Mouse (Mus musculus) liver, embryonic 14.5 days (tissue): ENCODE measurements around the gene Zfp60.

Experiments
- CTCF ChIP-seq: IDR thresholded peaks from 2 replicates; pipeline ENCODE4 v1.5.1; 2016; ENCODE audit warnings: antibody characterized with exemption, low read depth, control low read depth
- EP300 ChIP-seq: IDR thresholded peaks from 2 replicates; pipeline ENCODE4 v1.6.1; 2016; ENCODE audit warnings: antibody characterized with exemption, low read depth

DNA sequence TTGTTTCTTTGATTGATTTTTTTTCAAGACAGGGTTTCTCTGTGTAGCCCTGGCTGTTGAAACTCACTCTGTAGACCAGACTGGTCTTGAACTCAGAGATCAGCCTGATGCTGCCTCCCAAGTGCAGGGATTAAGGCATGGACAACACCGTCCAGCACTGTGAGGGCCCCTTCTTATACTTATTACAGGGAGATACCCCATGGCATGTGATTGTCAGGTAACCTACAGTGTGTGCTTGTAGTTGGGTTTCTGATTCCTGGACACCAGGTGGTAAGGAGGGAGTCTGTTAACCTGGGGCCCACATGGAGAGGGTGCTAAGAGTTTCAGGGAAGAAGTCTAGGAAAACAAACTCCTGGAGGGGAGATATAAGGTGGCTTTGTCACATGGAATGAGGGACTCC is 44.1 kb upstream of the Zfp60 start:
- TF ChIP-seq CTCF (no peak), EP300 (no peak)
